Mouse (Mus musculus): ENCODE measurements around the gene Fam47e.
A peak's percentile ranks its signal among the peaks of the same experiment; 100 is the strongest.
"Not testable (repeated sequence)": the region's sequence is repeated elsewhere in the genome, so short reads cannot be mapped to it uniquely, and the experiment has no call there.

Gene Fam47e

GRCm38 (mm10) chr5:92554891-92555511, at the start of gene Fam47e:
Fam47e (plus strand) TSS chr5:92555069.
- peak; percentile 56 for DNase-seq (ENCODE audit: low spot score)

GRCm38 (mm10) chr5:92505402-92505865, 49.4 kb upstream of the Fam47e start:
- DNase-seq (ENCODE audit: low spot score) = peak; percentile 97

- DNase-seq (ENCODE audit: low spot score) = peak; percentile 24
Measured at GRCm38 (mm10) chr5:92506301-92506729, 48.6 kb upstream of the Fam47e start.

GRCm38 (mm10) chr5:92506733-92507132, 48.1 kb upstream of the Fam47e start, which contains the start of gene Scarb2:
Scarb2 (minus strand) TSS chr5:92506833.
- DNase-seq (ENCODE audit: low spot score) = no peak

- DNase-seq (ENCODE audit: low spot score) = no peak
Measured at GRCm38 (mm10) chr5:92508853-92509252, 46.0 kb upstream of the Fam47e start.

- DNase-seq (ENCODE audit: low spot score) = no peak
Measured at GRCm38 (mm10) chr5:92511256-92511655, 43.6 kb upstream of the Fam47e start.

- DNase-seq (ENCODE audit: low spot score) = no peak
Measured at GRCm38 (mm10) chr5:92512066-92512465, 42.8 kb upstream of the Fam47e start.

GRCm38 (mm10) chr5:92521131-92521530, 33.7 kb upstream of the Fam47e start:
- not testable (repeated sequence) for DNase-seq (ENCODE audit: low spot score)

- DNase-seq (ENCODE audit: low spot score) = peak; percentile 20
Measured at GRCm38 (mm10) chr5:92524821-92525258, 30.0 kb upstream of the Fam47e start.

- DNase-seq (ENCODE audit: low spot score) = no peak
Measured at GRCm38 (mm10) chr5:92539698-92540097, 15.2 kb upstream of the Fam47e start.

GRCm38 (mm10) chr5:92552611-92553010, 2.3 kb upstream of the Fam47e start:
- DNase-seq (ENCODE audit: low spot score) = no peak

GRCm38 (mm10) chr5:92553939-92554338, 930 bp upstream of the Fam47e start:
- DNase-seq (ENCODE audit: low spot score) = no peak

- DNase-seq (ENCODE audit: low spot score) = no peak
Measured at GRCm38 (mm10) chr5:92554443-92554842, 426 bp upstream of the Fam47e start.

- DNase-seq (ENCODE audit: low spot score) = no peak
Measured at GRCm38 (mm10) chr5:92555905-92556304, 1.0 kb downstream of the Fam47e start.

GRCm38 (mm10) chr5:92557508-92557907, 2.6 kb downstream of the Fam47e start:
- no peak for DNase-seq (ENCODE audit: low spot score)

- no peak for DNase-seq (ENCODE audit: low spot score)
Measured at GRCm38 (mm10) chr5:92560201-92560600, 5.3 kb downstream of the Fam47e start.

GRCm38 (mm10) chr5:92562002-92562401, 7.1 kb downstream of the Fam47e start:
- DNase-seq (ENCODE audit: low spot score) = no peak

GRCm38 (mm10) chr5:92571232-92571631, 16.4 kb downstream of the Fam47e start:
- no peak for DNase-seq (ENCODE audit: low spot score)

GRCm38 (mm10) chr5:92579559-92579958, 24.7 kb downstream of the Fam47e start:
- no peak for DNase-seq (ENCODE audit: low spot score)

GRCm38 (mm10) chr5:92585932-92586331, 31.1 kb downstream of the Fam47e start:
- DNase-seq (ENCODE audit: low spot score) = no peak

- DNase-seq (ENCODE audit: low spot score) = no peak
Measured at GRCm38 (mm10) chr5:92595026-92595425, 40.2 kb downstream of the Fam47e start.

- no peak for DNase-seq (ENCODE audit: low spot score)
Measured at GRCm38 (mm10) chr5:92596865-92597264, 42.0 kb downstream of the Fam47e start.

- peak; percentile 79 for DNase-seq (ENCODE audit: low spot score)
Measured at GRCm38 (mm10) chr5:92599030-92599429, 44.2 kb downstream of the Fam47e start.
